Mouse (Mus musculus): Measurements from ENCODE around the gene Ceacam1.
A peak's percentile ranks its signal among the peaks of the same experiment; 100 is the strongest.
"Not testable (repeated sequence)": the region's sequence is repeated elsewhere in the genome, so short reads cannot be mapped to it uniquely, and the experiment has no call there.

Gene Ceacam1

GRCm38 (mm10) chr7:25439978-25440815 is 37.2 kb downstream of the Ceacam1 start:
- DNase-seq (ENCODE audit: low read depth, low spot score) = no peak

DNA sequence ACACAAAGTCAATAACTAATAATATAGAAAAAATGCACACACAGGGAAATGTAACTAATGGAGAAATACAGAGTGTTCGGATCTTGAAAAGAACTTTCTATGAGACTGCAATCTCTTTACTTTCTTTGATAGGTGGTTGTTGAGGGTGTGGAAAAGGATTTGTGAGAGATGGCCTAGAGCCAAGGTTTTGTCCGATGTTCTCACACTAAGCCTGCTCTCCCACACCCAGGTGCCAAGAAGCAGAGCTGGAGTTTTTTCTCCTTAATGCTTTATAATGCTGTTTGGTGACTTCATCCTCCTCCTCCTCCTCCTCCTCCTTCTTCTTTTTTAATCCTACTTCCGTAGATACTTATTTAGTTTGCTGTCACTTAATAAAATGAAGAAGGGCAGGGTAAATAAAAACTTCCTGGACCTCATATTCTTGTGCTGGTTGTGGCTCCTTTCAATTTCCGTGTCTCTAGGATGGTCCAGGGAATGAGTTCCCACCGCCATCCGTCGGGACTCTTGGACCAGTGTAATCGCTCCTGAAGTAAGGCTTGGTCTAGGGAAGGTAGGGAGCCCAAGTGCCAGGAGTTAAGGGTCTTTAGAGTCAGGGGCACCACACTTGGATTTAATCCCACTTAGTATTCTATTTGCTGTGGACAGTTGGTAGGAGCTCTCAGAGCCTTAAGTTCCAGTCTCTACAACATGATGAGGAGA is 38.1 kb downstream of the Ceacam1 start:
- no peak for DNase-seq (ENCODE audit: low read depth, low spot score)

DNA sequence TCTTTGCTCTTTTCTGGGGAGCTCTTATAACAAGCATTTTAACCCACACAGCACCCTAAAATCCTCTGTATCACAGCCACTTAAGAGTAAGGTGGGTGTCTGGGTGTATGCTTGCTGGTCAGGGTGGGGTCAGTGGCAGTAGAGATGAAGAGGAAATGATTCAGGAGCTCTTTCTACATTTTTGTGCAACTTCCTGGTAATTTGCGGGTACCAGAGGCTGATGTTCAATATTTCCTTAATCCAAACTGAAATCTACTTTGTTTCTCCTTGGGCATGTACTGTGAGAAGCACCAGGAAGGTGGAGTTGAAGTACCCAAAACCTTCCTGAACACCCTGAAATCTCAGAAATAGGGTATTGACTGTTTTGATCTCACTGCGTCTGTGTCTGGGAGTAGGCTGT is 40.7 kb downstream of the Ceacam1 start:
- DNase-seq (ENCODE audit: low read depth, low spot score) = no peak

DNA sequence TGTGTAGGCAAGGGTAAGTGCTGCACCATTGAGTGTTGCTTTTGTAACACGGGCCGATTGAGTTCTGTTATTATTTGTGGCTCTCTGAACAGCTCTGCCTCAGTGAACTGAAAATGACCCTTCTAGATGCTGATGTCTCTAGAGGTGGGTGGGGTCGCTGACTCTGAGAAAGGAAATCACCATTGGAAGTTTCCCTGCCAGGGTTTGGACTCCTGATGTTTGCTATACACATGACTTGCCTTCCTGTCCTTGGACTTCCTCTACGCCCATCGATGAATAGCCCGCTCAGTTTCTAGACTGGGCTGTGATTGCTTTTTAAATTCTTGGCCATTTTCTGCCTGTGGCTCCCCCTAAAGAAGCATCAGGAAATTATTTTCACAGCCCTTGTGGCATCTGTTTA is 41.2 kb downstream of the Ceacam1 start:
- no peak for DNase-seq (ENCODE audit: low read depth, low spot score)

DNA sequence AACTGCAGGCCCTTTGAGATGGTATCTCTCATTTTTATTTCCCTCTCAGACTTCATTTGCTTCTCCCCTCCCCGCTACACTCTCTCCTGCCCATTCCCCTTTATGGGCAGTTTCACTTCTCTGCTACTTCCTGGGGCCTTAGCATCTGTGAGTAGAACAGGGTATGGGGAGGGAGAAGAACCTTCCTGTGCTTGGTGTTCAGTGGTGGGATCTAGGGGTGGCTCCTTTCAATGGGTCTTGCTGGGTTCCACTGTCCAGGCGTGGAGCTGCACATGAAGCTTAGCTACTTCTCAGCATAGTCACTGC is 41.9 kb downstream of the Ceacam1 start:
- DNase-seq (ENCODE audit: low read depth, low spot score) = no peak

GRCm38 (mm10) chr7:25434654-25435545 is 42.5 kb downstream of the Ceacam1 start:
- no peak for DNase-seq (ENCODE audit: low read depth, low spot score)

GRCm38 (mm10) chr7:25433781-25434560 is 43.4 kb downstream of the Ceacam1 start:
- no peak for DNase-seq (ENCODE audit: low read depth, low spot score)

DNA sequence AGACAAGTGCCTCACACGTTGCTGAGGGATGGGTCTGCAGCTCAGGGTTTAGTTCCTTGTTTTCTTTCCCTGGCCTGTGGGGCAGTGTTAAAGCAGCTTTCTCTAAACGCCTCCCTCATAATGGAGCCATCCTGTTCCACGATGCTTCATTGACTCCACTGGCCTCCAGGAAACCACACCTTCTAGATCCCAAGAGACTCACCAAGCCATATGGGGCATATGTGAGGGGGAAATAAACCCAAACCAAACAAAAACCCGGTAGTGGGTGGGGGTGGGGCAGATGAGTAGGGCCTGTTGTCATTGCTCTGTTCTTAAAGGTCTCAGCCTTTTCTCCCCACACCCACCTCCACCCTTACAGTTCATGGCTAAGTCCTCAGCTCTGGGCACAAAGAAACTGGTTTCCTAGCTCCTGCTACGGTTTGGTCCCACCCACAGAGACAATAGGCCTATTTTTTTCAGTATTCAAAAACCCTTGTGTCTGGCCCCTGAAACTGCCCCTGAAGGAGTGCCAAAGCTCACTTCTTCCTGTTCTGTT is 44.3 kb downstream of the Ceacam1 start:
- no peak for DNase-seq (ENCODE audit: low read depth, low spot score)

DNA sequence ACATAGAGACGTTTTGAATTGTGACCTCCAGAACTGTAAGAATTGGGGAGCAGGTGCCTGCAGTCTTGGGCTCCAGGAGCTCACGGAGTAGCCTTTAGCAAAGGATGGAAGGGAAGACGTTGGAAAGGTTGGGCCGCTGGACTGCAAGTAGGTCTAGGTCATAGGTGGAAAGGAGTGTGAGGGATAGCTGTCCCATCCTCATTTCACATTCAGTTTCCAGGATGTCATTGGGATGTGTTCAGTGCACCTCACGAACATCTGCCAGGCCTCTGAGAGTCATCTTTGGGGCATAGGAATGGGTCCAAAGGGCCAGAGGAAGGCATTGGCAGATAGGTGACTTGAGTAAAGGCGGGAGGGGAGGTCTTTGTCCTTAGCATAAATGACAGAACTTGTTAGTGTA is 45.0 kb downstream of the Ceacam1 start:
- DNase-seq (ENCODE audit: low read depth, low spot score) = no peak

- no peak for DNase-seq (ENCODE audit: low read depth, low spot score)
These were observed 47.3 kb downstream of the Ceacam1 start for GRCm38 (mm10) chr7:25429886-25430784.

- DNase-seq (ENCODE audit: low read depth, low spot score) = no peak
These were observed 49.1 kb downstream of the Ceacam1 start for GRCm38 (mm10) chr7:25428321-25428720.

DNA sequence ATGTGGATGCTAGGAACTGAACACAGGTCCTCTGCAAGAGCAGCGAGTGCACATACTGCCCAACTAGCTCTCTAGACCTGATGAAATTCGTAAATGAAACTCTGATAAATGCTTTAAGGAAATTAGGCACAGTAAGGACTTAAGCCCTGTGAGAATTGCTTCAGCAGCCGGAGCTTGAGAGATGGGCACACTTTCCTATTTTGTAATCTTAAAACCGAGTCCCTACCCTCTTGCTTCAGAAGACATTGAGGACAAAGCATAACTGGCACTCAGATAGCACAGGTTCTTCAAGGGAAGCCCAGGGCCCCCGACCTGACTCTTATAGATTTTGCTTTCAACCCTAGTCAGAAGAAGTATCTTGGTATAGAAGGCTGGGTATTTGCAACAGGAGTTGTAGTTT is 50.3 kb downstream of the Ceacam1 start:
- no peak for DNase-seq (ENCODE audit: low read depth, low spot score)

- DNase-seq (ENCODE audit: low read depth, low spot score) = not testable (repeated sequence)
These were observed 51.0 kb downstream of the Ceacam1 start for GRCm38 (mm10) chr7:25426380-25426779.

- peak; percentile 75 for DNase-seq (ENCODE audit: low read depth, low spot score)
These were observed 53.0 kb downstream of the Ceacam1 start for GRCm38 (mm10) chr7:25424429-25424828.

DNA sequence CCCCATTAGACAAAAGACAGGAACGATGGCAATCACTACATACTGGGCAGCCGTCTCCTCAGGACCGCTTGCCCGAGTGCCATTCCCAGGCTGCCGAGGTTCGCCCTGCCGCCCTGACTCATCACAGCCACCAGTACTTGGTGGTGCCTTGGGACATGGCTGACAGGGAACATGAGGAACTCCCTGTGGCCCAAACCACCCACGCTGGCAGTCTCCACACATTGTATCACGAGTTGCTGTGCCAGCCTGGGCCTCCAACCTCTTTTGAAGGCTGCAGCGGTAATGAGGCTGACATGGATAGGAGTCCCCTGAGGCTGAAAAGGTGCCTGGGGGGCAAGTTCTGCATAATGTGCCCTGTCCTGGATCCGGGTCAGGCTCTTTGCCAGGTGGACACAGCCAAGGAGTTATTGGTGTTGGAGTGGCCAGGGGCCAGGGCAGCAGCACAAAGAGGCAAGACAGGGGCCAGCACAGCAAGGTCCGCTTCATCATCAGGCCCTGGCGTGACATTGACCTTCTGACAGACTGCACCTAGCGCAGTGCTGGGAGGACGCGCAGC is 55.0 kb downstream of the Ceacam1 start:
- no peak for DNase-seq (ENCODE audit: low read depth, low spot score)

DNA sequence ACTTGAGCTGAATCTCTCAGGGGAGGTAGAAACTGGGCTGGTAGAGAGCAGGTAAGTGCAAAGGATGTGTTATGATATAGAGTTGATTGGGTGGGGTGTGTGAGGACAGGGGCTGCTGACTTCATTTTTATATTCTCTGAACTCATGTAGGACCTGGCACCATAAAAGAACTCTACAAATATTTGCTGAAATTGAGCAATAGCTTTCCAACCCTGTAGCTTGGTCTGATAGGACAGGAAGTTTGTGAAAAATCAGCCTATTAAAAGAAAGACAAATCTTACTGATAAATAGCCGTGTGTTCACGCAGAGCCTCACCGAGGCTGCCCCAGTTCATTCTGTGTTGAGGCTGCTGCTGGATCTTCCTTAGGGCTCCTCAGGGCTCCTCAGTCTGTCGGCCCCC is 57.5 kb downstream of the Ceacam1 start:
- DNase-seq (ENCODE audit: low read depth, low spot score) = no peak

DNA sequence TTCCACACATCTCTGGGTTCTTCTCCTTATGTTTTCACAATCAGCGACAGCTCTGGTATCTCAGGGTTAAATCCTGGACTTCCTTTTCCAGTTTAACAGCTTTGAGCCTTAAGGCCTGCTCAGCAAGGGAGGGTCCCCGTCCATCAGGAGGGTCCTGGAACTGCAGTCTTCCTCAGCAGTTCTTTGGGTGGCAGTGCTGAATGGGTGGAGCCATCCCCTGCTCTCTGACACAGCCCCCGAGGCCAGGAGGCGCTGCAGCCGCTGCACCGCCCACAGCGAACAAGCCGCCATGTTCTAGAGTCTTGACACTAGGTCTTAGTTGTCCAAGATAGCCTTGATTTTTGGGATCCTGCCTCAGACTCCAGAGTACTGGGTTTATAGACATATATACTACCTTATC is 57.9 kb downstream of the Ceacam1 start:
- DNase-seq (ENCODE audit: low read depth, low spot score) = no peak

GRCm38 (mm10) chr7:25417597-25417996 is 59.8 kb downstream of the Ceacam1 start:
- DNase-seq (ENCODE audit: low read depth, low spot score) = no peak

DNA sequence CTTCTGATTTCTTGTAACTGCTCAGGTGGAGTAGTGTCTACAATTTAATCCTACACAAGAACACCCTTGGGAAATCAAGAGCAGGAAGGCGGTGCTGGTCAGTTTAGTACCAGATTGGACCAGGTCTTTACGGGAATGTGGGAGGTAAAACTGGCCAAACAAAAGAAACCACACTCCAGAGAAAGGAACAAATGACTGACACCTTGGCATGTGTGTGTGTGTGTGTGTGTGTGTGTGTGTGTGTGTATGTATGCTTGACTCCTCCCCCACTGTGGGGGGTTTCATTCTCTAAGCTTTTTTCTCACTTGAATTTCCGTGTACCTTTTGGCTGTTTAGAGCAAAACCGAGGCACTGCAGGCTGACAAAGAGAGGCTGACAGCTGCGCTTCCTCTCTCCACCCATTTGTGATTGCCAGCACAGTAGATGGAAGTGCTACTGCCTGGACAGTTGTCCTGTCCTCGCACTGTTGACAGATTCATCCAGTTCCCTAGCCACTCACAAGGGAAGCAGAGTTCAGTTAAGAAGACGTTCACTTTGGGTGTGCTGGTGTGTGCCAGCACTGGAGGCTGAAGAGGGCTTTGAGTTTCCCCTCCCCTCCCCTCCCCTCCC is 64.5 kb downstream of the Ceacam1 start, which contains the start of gene Cxcl17:
Cxcl17 (minus strand) TSS at position 54 of the 609 bp plus-strand sequence.
- DNase-seq (ENCODE audit: low read depth, low spot score) = no peak
